Mouse (Mus musculus) heart, embryonic 11.5 days (tissue): ENCODE measurements around the gene Phlda1. TPM values are rescaled to one million over a fixed set of nuclear protein-coding genes. Genes with fewer than 3 reads are reported as not detected.
A peak's percentile ranks its signal among the peaks of the same experiment; 100 is the strongest.

Source experiments
- ATAC-seq: fragments of 200-750 bp; cut with Nextera tagmentation; replicated peaks from 2 replicates; pipeline ENCODE4 v1.8.0; 2017; ENCODE audit warnings: moderate library complexity; ENCODE audit not compliant: insufficient number of reproducible peaks, low FRiP score, low TSS enrichment
- H3K27ac ChIP-seq: fragments of 300-500 bp; sonication (generic); 2 replicates; pipeline ENCODE4 v1.5.1; 2014; ENCODE audit warnings: mild to moderate bottlenecking, low read depth, low read length
- H3K27me3 ChIP-seq: fragments of 300-500 bp; sonication (generic); 2 replicates; pipeline ENCODE4 v1.6.1; 2014; ENCODE audit warnings: mild to moderate bottlenecking, low read length, mixed read lengths; ENCODE audit not compliant: control insufficient read depth, insufficient read depth
- H3K36me3 ChIP-seq: fragments of 300-500 bp; sonication (generic); 2 replicates; pipeline ENCODE4 v1.6.1; 2014; ENCODE audit warnings: mild to moderate bottlenecking, low read length, moderate library complexity, mixed read lengths; ENCODE audit not compliant: control insufficient read depth, insufficient read depth
- H3K4me1 ChIP-seq: fragments of 300-500 bp; sonication (generic); 2 replicates; pipeline ENCODE4 v1.6.1; 2014; ENCODE audit warnings: low read length; ENCODE audit not compliant: control insufficient read depth, insufficient read depth
- H3K4me2 ChIP-seq: fragments of 300-500 bp; sonication (generic); 2 replicates; pipeline ENCODE4 v1.6.1; 2014; ENCODE audit warnings: mild to moderate bottlenecking, moderate library complexity
- H3K4me3 ChIP-seq: fragments of 300-500 bp; sonication (generic); 2 replicates; pipeline ENCODE4 v1.5.1; 2014; ENCODE audit warnings: low read depth, low read length
- H3K9ac ChIP-seq: fragments of 300-500 bp; sonication (generic); 2 replicates; pipeline ENCODE4 v1.6.1; 2014; ENCODE audit warnings: mild to moderate bottlenecking, low read depth, low read length, moderate library complexity
- H3K9me3 ChIP-seq: fragments of 300-500 bp; sonication (generic); replicated peaks from 2 replicates; pipeline ENCODE4 v1.6.1; 2016; ENCODE audit warnings: low read length; ENCODE audit not compliant: control insufficient read depth
- WGBS: fragments of 180-500 bp; shearing (Covaris S2); extraction: QIAGEN DNeasy Blood & Tissue Kit; methylation state at CpG from one replicate; pipeline ENCODE4 v1.1.7; 2014; ENCODE audit not compliant: insufficient replicate concordance; 5-methylcytosine and 5-hydroxymethylcytosine counted together
- polyA plus RNA-seq: library from polyadenylated mRNA; unstranded; fragments of >200 nt; fragmentation: Nextera tagmentation; extraction: Ambion mirVana; gene quantifications from 2 replicates; pipeline ENCODE4 v1.2.1, GENCODE M21; 2014

Gene Phlda1
- polyA plus RNA-seq, 1 experiment from 2014 or later: 22.2 TPM

GRCm38 (mm10) chr10:111523894-111524293 lies 17.8 kb downstream of the Phlda1 start:
- H3K4me1 ChIP-seq: peaks cover 14% of the 10 kb centered on the region; the same call in 1 of the 2 replicates
- H3K27me3 ChIP-seq: no peaks in the 10 kb centered on the region
- no peaks in the 10 kb centered on the region for H3K9me3 ChIP-seq
- no peak overlapping the region for H3K27ac ChIP-seq
- no peak overlapping the region for H3K4me3 ChIP-seq
- H3K4me2 ChIP-seq: no peak overlapping the region
- no peaks in the 10 kb centered on the region for H3K36me3 ChIP-seq
- no peak for ATAC-seq
- H3K9ac ChIP-seq: no peak overlapping the region
- 79% methylated on average over 12 of the region's 12 CpGs for WGBS

GRCm38 (mm10) chr10:111527057-111527456 lies 21.0 kb downstream of the Phlda1 start:
- Histone ChIP-seq H3K9me3 (no peaks in the 10 kb centered on the region), H3K4me2 (no peak overlapping the region), H3K36me3 (no peaks in the 10 kb centered on the region), H3K27ac (no peak overlapping the region), H3K27me3 (no peaks in the 10 kb centered on the region), H3K4me3 (no peak overlapping the region), H3K4me1 (peaks cover 7% of the 10 kb centered on the region; the same call in 1 of the 2 replicates), H3K9ac (no peak overlapping the region)
- no peak for ATAC-seq
- WGBS: 83% methylated on average over 5 of the region's 5 CpGs

- no peak overlapping the region for H3K4me3 ChIP-seq
These were observed 21.5 kb downstream of the Phlda1 start for GRCm38 (mm10) chr10:111527613-111528012.

GRCm38 (mm10) chr10:111528283-111528682 lies 22.2 kb downstream of the Phlda1 start:
- no peaks in the 10 kb centered on the region for H3K9me3 ChIP-seq
- H3K27me3 ChIP-seq: no peaks in the 10 kb centered on the region
- 70% methylated on average over 4 of the region's 4 CpGs for WGBS
- no peak overlapping the region for H3K27ac ChIP-seq
- peaks cover 7% of the 10 kb centered on the region; the same call in 1 of the 2 replicates for H3K4me1 ChIP-seq
- no peak for ATAC-seq
- H3K4me3 ChIP-seq: no peak overlapping the region
- no peak overlapping the region for H3K9ac ChIP-seq
- no peak overlapping the region for H3K4me2 ChIP-seq
- no peaks in the 10 kb centered on the region for H3K36me3 ChIP-seq

More at GRCm38 (mm10) chr10:111527613-111528012, 21.5 kb downstream of the Phlda1 start:
- Histone ChIP-seq H3K4me1 (peaks cover 7% of the 10 kb centered on the region; the same call in 1 of the 2 replicates), H3K4me2 (no peak overlapping the region), H3K36me3 (no peaks in the 10 kb centered on the region), H3K9me3 (no peaks in the 10 kb centered on the region), H3K27ac (no peak overlapping the region), H3K9ac (no peak overlapping the region), H3K27me3 (no peaks in the 10 kb centered on the region)
- 85% methylated on average over 7 of the region's 7 CpGs for WGBS
- no peak for ATAC-seq

GRCm38 (mm10) chr10:111530398-111530797 lies 24.3 kb downstream of the Phlda1 start:
- Histone ChIP-seq H3K9me3 (no peaks in the 10 kb centered on the region), H3K36me3 (no peaks in the 10 kb centered on the region), H3K27ac (no peak overlapping the region), H3K9ac (no peak overlapping the region), H3K27me3 (no peaks in the 10 kb centered on the region), H3K4me1 (peaks cover 7% of the 10 kb centered on the region; the same call in 1 of the 2 replicates), H3K4me2 (no peak overlapping the region), H3K4me3 (no peak overlapping the region)
- 74% methylated on average over 7 of the region's 7 CpGs for WGBS
- ATAC-seq: no peak

GRCm38 (mm10) chr10:111534691-111535090 lies 28.6 kb downstream of the Phlda1 start:
- H3K9me3 ChIP-seq: no peaks in the 10 kb centered on the region
- no peaks in the 10 kb centered on the region for H3K36me3 ChIP-seq
- no peak overlapping the region for H3K4me2 ChIP-seq
- no peaks in the 10 kb centered on the region for H3K27me3 ChIP-seq
- H3K4me3 ChIP-seq: no peak overlapping the region
- ATAC-seq: no peak
- no peak overlapping the region for H3K9ac ChIP-seq
- WGBS: 75% methylated on average over 8 of the region's 8 CpGs
- 0 out of 2 replicates have a peak, but pooled peaks cover 1% of the 10 kb centered on the region for H3K4me1 ChIP-seq
- H3K27ac ChIP-seq: no peak overlapping the region

GRCm38 (mm10) chr10:111537410-111537809 lies 31.3 kb downstream of the Phlda1 start:
- Histone ChIP-seq H3K4me3 (peak overlapping the region; percentile 12; the same call in 1 of the 2 replicates), H3K4me2 (peak overlapping the region; percentile 50), H3K4me1 (no peaks in the 10 kb centered on the region), H3K36me3 (no peaks in the 10 kb centered on the region), H3K27ac (no peak overlapping the region), H3K9ac (peak overlapping the region; percentile 52; the same call in 1 of the 2 replicates), H3K9me3 (no peaks in the 10 kb centered on the region), H3K27me3 (no peaks in the 10 kb centered on the region)
- WGBS: 62% methylated on average over 19 of the region's 19 CpGs
- ATAC-seq: no peak

GRCm38 (mm10) chr10:111539724-111540324 lies 33.7 kb downstream of the Phlda1 start:
- no peak for ATAC-seq
- H3K4me3 ChIP-seq: no peak overlapping the region
- no peaks in the 10 kb centered on the region for H3K27me3 ChIP-seq
- H3K9me3 ChIP-seq: no peaks in the 10 kb centered on the region
- H3K27ac ChIP-seq: peak overlapping the region; percentile 50; the same call in 1 of the 2 replicates
- peaks cover 9% of the 10 kb centered on the region for H3K4me1 ChIP-seq
- no peaks in the 10 kb centered on the region for H3K36me3 ChIP-seq
- 48% methylated on average over 9 of the region's 9 CpGs for WGBS
- 0 out of 2 replicates have a peak overlapping the region, but pooled peaks have one; percentile 18 for H3K4me2 ChIP-seq
- H3K9ac ChIP-seq: no peak overlapping the region

GRCm38 (mm10) chr10:111540678-111541077 lies 34.6 kb downstream of the Phlda1 start:
- 91% methylated on average over 9 of the region's 9 CpGs for WGBS
- peaks cover 9% of the 10 kb centered on the region for H3K4me1 ChIP-seq
- H3K4me3 ChIP-seq: no peak overlapping the region
- H3K36me3 ChIP-seq: no peaks in the 10 kb centered on the region
- ATAC-seq: no peak
- H3K27ac ChIP-seq: no peak overlapping the region
- H3K27me3 ChIP-seq: no peaks in the 10 kb centered on the region
- no peak overlapping the region for H3K9ac ChIP-seq
- no peaks in the 10 kb centered on the region for H3K9me3 ChIP-seq
- no peak overlapping the region for H3K4me2 ChIP-seq
